Mouse (Mus musculus): Measurements from ENCODE around the gene Homez. TPM values are rescaled to one million over a fixed set of nuclear protein-coding genes. Genes with fewer than 3 reads are reported as not detected.

Homez gene
- total RNA-seq, 2 experiments from 2014 or later, result 16.7 to 18.5 TPM

- intact Hi-C loops (cut with DNase I), result no loop called here
- DNase-seq (ENCODE audit: extremely low spot score in 1 of 2, low spot score in 2 of 2), result no peak
These were observed 61.1 kb downstream of the Homez start for GRCm38 (mm10) chr14:54809668-54810033.

GRCm38 (mm10) chr14:54808718-54809667, 61.8 kb downstream of the Homez start:
- intact Hi-C loops (cut with DNase I), result no loop called here
- DNase-seq (ENCODE audit: extremely low spot score in 1 of 2, low spot score in 2 of 2), result no peak

- intact Hi-C loops (cut with DNase I), result no loop called here
- DNase-seq (ENCODE audit: extremely low spot score in 1 of 2, low spot score in 2 of 2), result no peak
These were observed 64.6 kb downstream of the Homez start for GRCm38 (mm10) chr14:54806124-54806523.

Other genes starting within 250 kb of the Homez start
- gene Psmb11, start 249.5 kb downstream of the Homez start, total RNA-seq (2021), result not detected
- gene Gm17606, start 230.0 kb downstream of the Homez start, total RNA-seq (2021), result not detected
- gene Cdh24, start 229.6 kb downstream of the Homez start, total RNA-seq (2021), result 10 to 100 TPM; 11.8 to 15.4 TPM
- gene 1700123O20Rik, start 184.7 kb downstream of the Homez start, total RNA-seq (2021), result 10 to 100 TPM; 23.6 to 25.1 TPM
- gene Acin1, start 184.0 kb downstream of the Homez start, total RNA-seq (2021), result 100 to 1,000 TPM; 195 to 199 TPM
- under 1 TPM; 0.15 to 0.22 TPM for gene Gm29776, start 172.1 kb downstream of the Homez start, total RNA-seq (2021)
- not detected for gene Cebpe, start 158.8 kb downstream of the Homez start, total RNA-seq (2021)
- gene Slc7a8, start 89.0 kb downstream of the Homez start, total RNA-seq (2021), result 10 to 100 TPM; 62.2 to 67.9 TPM
- not detected for gene Rnf212b, start 56.8 kb downstream of the Homez start, total RNA-seq (2021)
- 10 to 100 TPM; 26.9 to 28.4 TPM for gene Ppp1r3e, start 6.6 kb upstream of the Homez start, total RNA-seq (2021)
- gene Bcl2l2, start 12.4 kb upstream of the Homez start, total RNA-seq (2021), result 10 to 100 TPM; 83.0 to 84.4 TPM
- gene Gm20521, start 12.5 kb upstream of the Homez start, total RNA-seq (2021), result 1 to 10 TPM in 1 of 2 experiments, not detected in 1; 1.9 TPM
- 100 to 1,000 TPM; 272 to 278 TPM for gene Pabpn1, start 21.5 kb upstream of the Homez start, total RNA-seq (2021)
- gene Slc22a17, start 42.2 kb upstream of the Homez start, total RNA-seq (2021), result 100 to 1,000 TPM; 562 to 600 TPM
- 1 to 10 TPM; 7.9 to 8.8 TPM for gene Efs, start 55.2 kb upstream of the Homez start, total RNA-seq (2021)
- not detected for gene Il25, start 61.7 kb upstream of the Homez start, total RNA-seq (2021)
- 10 to 100 TPM; 23.5 to 25.2 TPM for gene Cmtm5, start 65.3 kb upstream of the Homez start, total RNA-seq (2021)
- gene Myh6, start 96.0 kb upstream of the Homez start, total RNA-seq (2021), result 1 to 10 TPM; 2.2 to 3.8 TPM
- gene Gm17428, start 106.0 kb upstream of the Homez start, total RNA-seq (2021), result not detected
- 1 to 10 TPM; 5.4 to 5.5 TPM for gene Myh7, start 123.7 kb upstream of the Homez start, total RNA-seq (2021)
- 10 to 100 TPM; 21.5 to 26.8 TPM for gene Ngdn, start 144.5 kb upstream of the Homez start, total RNA-seq (2021)
- 10 to 100 TPM; 26.6 to 27.2 TPM for gene Zfhx2, start 221.4 kb upstream of the Homez start, total RNA-seq (2021)
- 10 to 100 TPM; 31.4 to 31.5 TPM for gene Thtpa, start 223.8 kb upstream of the Homez start, total RNA-seq (2021)
- gene Ap1g2, start 235.6 kb upstream of the Homez start, total RNA-seq (2021), result 10 to 100 TPM; 14.6 to 18.0 TPM
- gene Jph4, start 246.0 kb upstream of the Homez start, total RNA-seq (2021), result 100 to 1,000 TPM; 368 to 375 TPM